Mouse (Mus musculus): ENCODE measurements around the gene Aco1. TPM values are rescaled to one million over a fixed set of nuclear protein-coding genes. Genes with fewer than 3 reads are reported as not detected.
A peak's percentile ranks its signal among the peaks of the same experiment; 100 is the strongest.

The Aco1 gene
- polyA plus RNA-seq, 1 experiment from 2014 or later = 60.3 TPM

DNA sequence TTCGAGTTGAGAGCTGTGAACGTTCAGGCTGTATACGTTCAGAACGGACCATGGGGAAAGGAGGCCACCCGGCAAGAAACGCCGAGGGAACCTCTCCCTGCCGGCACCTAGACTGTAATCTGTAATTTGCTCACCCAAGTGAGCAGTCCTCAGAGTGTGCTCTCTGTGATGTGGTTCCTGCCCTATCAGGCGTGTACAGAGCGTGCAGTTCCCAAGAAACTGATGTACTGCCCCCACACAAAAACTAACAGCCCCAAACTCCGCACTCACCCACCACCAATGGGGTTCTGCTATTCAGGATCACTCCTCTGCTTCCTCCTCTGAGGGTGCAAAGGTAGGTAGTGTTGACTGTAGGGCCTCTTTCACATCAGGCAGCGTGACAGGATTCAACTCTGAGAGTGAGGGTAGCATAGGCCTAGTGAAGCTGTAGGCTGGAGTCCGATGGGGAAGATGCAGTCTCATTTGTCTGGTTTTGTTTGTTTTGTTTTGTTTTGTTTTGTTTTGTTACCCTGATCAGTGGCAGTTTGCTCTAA, 12.7 kb downstream of the Aco1 start:
- H3K27ac ChIP-seq (ENCODE audit: low read length) = no peak overlapping the region; the same call in 1 of the 2 replicates
- no peak for ATAC-seq (ENCODE audit: low read depth)

DNA sequence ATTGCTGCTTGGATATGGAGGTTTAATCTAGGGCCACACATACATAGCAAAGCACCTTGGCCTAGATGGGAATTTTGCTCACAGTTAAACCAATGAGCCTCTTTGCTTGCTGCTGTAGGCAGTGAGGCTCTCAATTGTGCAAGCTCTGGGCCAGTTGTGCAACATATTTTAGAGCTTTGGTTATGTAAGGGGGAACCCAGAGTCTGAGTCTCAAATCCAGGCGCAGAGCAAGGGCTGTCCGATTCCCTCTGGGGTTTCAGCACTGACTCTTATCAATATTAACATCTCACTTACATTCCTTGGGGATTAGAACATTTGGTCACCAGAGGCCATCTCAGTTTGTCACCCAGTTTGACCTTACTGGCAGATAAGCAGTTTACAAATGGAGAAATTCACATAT, 13.3 kb downstream of the Aco1 start:
- Histone ChIP-seq H3K9ac (ENCODE audit: low read length) (no peak overlapping the region), H3K4me3 (ENCODE audit: low read length) (no peak overlapping the region), H3K9me3 (ENCODE audit: control insufficient read depth, low read length) (peaks cover 6% of the 10 kb centered on the region; the same call in 1 of the 2 replicates), H3K4me2 (ENCODE audit: low read depth, low read length) (no peak overlapping the region), H3K27me3 (ENCODE audit: control insufficient read depth, insufficient read depth, low read depth, low read length) (no peaks in the 10 kb centered on the region), H3K36me3 (ENCODE audit: control insufficient read depth, insufficient read depth, low read length) (no peaks in the 10 kb centered on the region), H3K4me1 (replicated peaks; ENCODE audit: control insufficient read depth, insufficient read depth, low read length) (peaks cover 29% of the 10 kb centered on the region), H3K27ac (ENCODE audit: low read length) (peak overlapping the region; percentile 29)
- 25% methylated on average over 2 of the region's 2 CpGs for WGBS
- ATAC-seq (ENCODE audit: low read depth) = peak; percentile 75

More for the DNA sequence above, 12.7 kb downstream of the Aco1 start:
- peaks cover 29% of the 10 kb centered on the region for H3K4me1 ChIP-seq (replicated peaks; ENCODE audit: control insufficient read depth, insufficient read depth, low read length)
- H3K4me2 ChIP-seq (ENCODE audit: low read depth, low read length) = no peak overlapping the region
- 66% methylated on average over 13 of the region's 13 CpGs for WGBS
- no peaks in the 10 kb centered on the region for H3K36me3 ChIP-seq (ENCODE audit: control insufficient read depth, insufficient read depth, low read length)
- H3K9ac ChIP-seq (ENCODE audit: low read length) = no peak overlapping the region
- peaks cover 2% of the 10 kb centered on the region; the same call in 1 of the 2 replicates for H3K9me3 ChIP-seq (ENCODE audit: control insufficient read depth, low read length)
- no peaks in the 10 kb centered on the region for H3K27me3 ChIP-seq (ENCODE audit: control insufficient read depth, insufficient read depth, low read depth, low read length)
- no peak overlapping the region for H3K4me3 ChIP-seq (ENCODE audit: low read length)

DNA sequence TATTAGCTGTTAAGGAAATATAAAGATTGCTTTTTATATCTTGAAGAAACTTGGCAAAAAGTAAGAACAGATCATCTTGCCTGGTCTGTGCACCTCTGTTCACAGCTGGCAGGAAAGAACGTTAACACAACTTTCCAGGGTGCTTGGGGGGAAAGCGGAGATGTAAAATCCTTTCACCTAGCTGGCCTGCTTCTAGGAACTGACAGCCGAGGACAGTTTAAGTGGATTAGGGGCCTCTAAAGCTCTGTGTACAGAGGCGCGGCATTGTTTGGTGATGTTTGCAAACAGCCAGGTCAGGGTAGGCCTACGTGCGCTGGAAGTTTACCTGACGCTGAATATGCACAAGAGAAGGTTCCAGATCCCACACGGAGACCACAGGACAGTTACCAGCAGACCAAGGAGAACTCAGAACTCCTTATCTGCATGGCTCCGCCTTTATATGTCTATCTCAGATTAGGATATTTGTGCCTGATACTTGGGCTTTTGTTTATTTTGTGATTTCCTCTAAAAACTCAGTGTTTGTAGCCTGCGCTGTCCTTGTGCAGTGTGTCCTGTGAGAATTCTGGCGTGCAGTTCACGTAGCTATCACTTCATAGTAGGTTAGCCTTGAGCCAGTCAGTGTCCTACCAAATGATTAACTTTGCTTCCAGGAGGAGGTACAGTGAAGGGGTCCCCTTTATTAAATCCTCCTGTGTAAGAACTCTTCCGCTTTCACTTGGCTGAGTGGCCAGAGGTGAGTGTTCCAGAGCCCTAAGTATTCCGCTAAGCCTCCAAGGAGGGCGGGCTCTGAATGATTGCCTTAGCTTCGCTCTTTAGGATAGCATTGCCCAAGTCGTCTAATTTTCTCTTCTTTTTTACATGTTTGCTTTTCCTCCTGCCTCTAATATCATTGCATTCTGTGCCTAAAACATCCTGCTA, 14.0 kb downstream of the Aco1 start:
- ATAC-seq (ENCODE audit: low read depth) = peak; percentile 21
- Histone ChIP-seq H3K27ac (ENCODE audit: low read length) (peak overlapping the region; percentile 58; the same call in 1 of the 2 replicates), H3K4me2 (ENCODE audit: low read depth, low read length) (peak overlapping the region; percentile 24), H3K9me3 (ENCODE audit: control insufficient read depth, low read length) (peaks cover 6% of the 10 kb centered on the region; the same call in 1 of the 2 replicates), H3K4me3 (ENCODE audit: low read length) (no peak overlapping the region), H3K27me3 (ENCODE audit: control insufficient read depth, insufficient read depth, low read depth, low read length) (no peaks in the 10 kb centered on the region), H3K36me3 (ENCODE audit: control insufficient read depth, insufficient read depth, low read length) (no peaks in the 10 kb centered on the region), H3K9ac (ENCODE audit: low read length) (no peak overlapping the region), H3K4me1 (replicated peaks; ENCODE audit: control insufficient read depth, insufficient read depth, low read length) (peaks cover 29% of the 10 kb centered on the region)
- 42% methylated on average over 18 of the region's 18 CpGs for WGBS

DNA sequence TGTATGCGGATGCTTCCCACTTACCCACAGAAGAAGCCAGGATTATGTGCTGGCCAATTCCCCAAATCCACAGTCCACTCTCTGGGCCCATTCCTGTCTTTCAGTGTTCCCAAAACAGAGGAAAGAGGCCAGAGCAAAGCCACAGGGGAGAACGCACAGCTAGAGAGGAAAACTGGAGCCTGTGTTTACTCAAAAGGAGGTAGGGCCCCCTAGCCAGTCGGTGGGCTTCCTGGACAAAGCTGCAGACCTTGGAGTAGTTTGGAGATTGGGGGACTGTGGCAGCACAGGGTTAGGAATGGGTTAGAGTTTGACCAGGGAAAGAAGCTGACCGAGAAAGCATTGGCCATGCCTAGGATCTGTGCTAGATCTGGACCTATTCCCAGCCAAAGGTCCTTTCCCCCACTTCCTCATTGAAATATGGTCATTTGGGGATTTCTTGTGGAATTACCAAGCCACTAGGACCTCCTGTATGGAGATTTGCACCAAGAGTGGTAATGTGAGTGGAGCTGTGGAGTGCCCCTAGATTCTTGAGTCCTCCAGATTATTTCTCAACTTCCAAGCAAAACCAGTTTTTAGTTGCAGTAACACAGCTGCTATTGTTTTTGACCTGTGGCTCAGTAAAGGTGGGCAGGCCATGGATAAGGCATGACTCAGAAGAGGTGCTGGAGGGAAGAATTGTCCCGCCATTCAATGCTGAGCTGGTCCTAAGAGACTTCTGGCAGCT, 14.8 kb downstream of the Aco1 start:
- H3K27me3 ChIP-seq (ENCODE audit: control insufficient read depth, insufficient read depth, low read depth, low read length) = no peaks in the 10 kb centered on the region
- H3K9ac ChIP-seq (ENCODE audit: low read length) = no peak overlapping the region
- H3K27ac ChIP-seq (ENCODE audit: low read length) = peak overlapping the region; percentile 58
- H3K36me3 ChIP-seq (ENCODE audit: control insufficient read depth, insufficient read depth, low read length) = no peaks in the 10 kb centered on the region
- peak overlapping the region; percentile 24; the same call in 1 of the 2 replicates for H3K4me2 ChIP-seq (ENCODE audit: low read depth, low read length)
- H3K4me3 ChIP-seq (ENCODE audit: low read length) = no peak overlapping the region
- 44% methylated on average over 5 of the region's 5 CpGs for WGBS
- H3K4me1 ChIP-seq (replicated peaks; ENCODE audit: control insufficient read depth, insufficient read depth, low read length) = peaks cover 29% of the 10 kb centered on the region
- ATAC-seq (ENCODE audit: low read depth) = peak; percentile 21; the same call in 1 of the 2 replicates
- H3K9me3 ChIP-seq (ENCODE audit: control insufficient read depth, low read length) = peaks cover 6% of the 10 kb centered on the region; the same call in 1 of the 2 replicates

DNA sequence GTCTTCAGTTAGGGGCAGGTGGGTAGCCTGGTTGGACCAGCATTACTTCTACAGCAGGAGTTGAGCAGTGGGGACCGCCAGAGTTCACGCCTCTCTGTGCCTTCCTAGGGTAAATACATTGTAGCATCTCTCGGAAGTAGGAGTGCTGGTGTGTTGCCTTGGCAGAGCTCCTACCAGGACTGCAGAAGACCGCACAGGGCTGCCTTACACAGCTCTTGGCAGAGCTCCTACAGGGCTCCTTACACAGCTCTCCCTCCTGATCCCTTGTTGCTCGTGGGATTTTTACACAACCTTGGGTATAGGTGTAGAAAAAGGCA, 15.3 kb downstream of the Aco1 start:
- Histone ChIP-seq H3K4me3 (ENCODE audit: low read length) (no peak overlapping the region), H3K4me1 (replicated peaks; ENCODE audit: control insufficient read depth, insufficient read depth, low read length) (peaks cover 29% of the 10 kb centered on the region), H3K27ac (ENCODE audit: low read length) (no peak overlapping the region), H3K27me3 (ENCODE audit: control insufficient read depth, insufficient read depth, low read depth, low read length) (no peaks in the 10 kb centered on the region), H3K9me3 (ENCODE audit: control insufficient read depth, low read length) (peaks cover 6% of the 10 kb centered on the region; the same call in 1 of the 2 replicates), H3K36me3 (ENCODE audit: control insufficient read depth, insufficient read depth, low read length) (no peaks in the 10 kb centered on the region), H3K4me2 (ENCODE audit: low read depth, low read length) (no peak overlapping the region), H3K9ac (ENCODE audit: low read length) (no peak overlapping the region)
- WGBS = 62% methylated on average over 5 of the region's 5 CpGs
- peak; percentile 39; the same call in 1 of the 2 replicates for ATAC-seq (ENCODE audit: low read depth)

DNA sequence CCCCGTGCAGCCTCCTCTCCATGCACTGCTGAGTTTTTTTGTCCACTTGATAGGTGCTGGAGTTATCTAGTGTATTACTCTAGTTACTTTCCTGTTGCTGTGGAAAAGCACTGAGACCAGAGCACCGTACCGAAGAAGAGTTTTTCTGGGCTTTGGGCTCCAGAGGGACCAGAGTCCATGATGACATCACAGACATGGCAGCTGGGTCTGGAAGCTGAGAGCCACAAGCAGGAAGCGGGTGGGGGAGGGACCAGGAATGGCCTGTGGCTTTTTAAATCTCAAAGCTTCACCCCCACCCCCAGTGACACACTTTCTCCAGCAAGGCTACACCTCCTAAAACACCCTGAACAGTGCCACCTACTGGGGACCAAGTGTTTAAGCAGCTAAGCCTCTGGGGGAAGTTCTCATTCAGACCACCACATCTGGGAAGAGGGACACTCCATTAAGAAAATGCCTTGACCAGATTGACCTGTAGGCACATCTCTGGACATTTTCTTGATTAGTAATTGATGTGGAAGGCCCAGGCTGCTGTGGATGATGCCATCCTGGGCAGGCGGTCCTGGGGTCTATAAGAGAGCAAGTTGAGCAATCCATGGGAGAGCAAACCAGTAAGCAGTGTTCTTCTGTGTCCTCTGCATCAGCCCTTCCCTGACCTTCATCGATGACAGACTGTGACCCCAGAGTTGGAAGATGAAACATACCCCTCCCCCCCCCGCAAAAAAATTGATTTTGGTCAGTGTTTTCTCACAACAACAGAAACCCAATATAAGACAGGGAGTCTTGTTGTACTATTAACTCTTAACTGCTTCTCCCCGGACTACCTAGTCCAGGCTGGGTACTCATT, 17.9 kb downstream of the Aco1 start:
- Histone ChIP-seq H3K4me2 (ENCODE audit: low read depth, low read length) (no peak overlapping the region), H3K36me3 (ENCODE audit: control insufficient read depth, insufficient read depth, low read length) (no peaks in the 10 kb centered on the region), H3K4me1 (replicated peaks; ENCODE audit: control insufficient read depth, insufficient read depth, low read length) (peaks cover 23% of the 10 kb centered on the region), H3K27ac (ENCODE audit: low read length) (no peak overlapping the region), H3K27me3 (ENCODE audit: control insufficient read depth, insufficient read depth, low read depth, low read length) (no peaks in the 10 kb centered on the region), H3K4me3 (ENCODE audit: low read length) (no peak overlapping the region), H3K9me3 (ENCODE audit: control insufficient read depth, low read length) (peaks cover 6% of the 10 kb centered on the region; the same call in 1 of the 2 replicates), H3K9ac (ENCODE audit: low read length) (no peak overlapping the region)
- 91% methylated on average over 8 of the region's 8 CpGs for WGBS
- no peak for ATAC-seq (ENCODE audit: low read depth)

DNA sequence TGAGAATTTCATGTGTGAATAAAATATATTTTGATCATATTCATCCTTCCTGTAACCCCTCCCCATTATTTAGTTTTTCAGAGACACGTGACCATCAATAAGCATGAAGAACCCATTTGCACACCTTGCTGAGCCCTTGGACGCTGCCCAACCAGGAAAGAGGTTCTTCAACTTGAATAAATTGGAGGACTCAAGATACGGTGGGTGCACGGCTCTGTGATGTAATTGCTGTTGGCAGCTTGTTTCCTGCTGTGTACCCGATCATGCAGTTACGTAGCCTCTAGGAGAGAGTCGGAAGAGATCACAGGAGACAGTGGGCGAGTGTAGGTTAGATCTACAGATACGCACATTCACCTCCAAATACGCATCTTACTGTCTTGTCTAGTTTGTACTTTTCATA, 20.8 kb downstream of the Aco1 start:
- H3K4me3 ChIP-seq (ENCODE audit: low read length) = no peak overlapping the region
- H3K9me3 ChIP-seq (ENCODE audit: control insufficient read depth, low read length) = peaks cover 6% of the 10 kb centered on the region; the same call in 1 of the 2 replicates
- H3K36me3 ChIP-seq (ENCODE audit: control insufficient read depth, insufficient read depth, low read length) = peaks cover 2% of the 10 kb centered on the region
- no peak overlapping the region for H3K9ac ChIP-seq (ENCODE audit: low read length)
- H3K4me2 ChIP-seq (ENCODE audit: low read depth, low read length) = no peak overlapping the region
- 86% methylated on average over 10 of the region's 10 CpGs for WGBS
- H3K27ac ChIP-seq (ENCODE audit: low read length) = no peak overlapping the region
- H3K4me1 ChIP-seq (replicated peaks; ENCODE audit: control insufficient read depth, insufficient read depth, low read length) = no peaks in the 10 kb centered on the region
- ATAC-seq (ENCODE audit: low read depth) = no peak
- no peaks in the 10 kb centered on the region for H3K27me3 ChIP-seq (ENCODE audit: control insufficient read depth, insufficient read depth, low read depth, low read length)

DNA sequence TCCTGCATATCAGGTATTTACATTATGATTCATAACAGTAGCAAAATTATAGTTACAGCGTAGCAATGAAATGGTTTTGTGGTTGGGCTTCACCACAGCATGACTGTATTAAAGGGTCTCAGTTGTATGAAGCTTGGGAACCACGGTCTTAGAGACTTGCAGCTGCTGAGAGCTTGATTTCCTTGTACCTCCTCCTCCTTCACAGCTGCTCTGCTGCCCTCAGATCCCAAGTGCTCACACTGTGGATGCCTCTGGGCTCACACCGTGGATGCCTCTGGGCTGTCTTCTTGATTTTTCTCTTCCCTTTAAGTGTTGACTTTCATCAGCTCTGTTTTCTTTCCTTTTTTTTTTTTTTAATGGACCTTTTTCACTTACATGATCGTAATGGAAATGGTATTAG, 28.6 kb downstream of the Aco1 start:
- WGBS = 85% methylated on average over 4 of the region's 4 CpGs
- Histone ChIP-seq H3K9me3 (ENCODE audit: control insufficient read depth, low read length) (no peaks in the 10 kb centered on the region), H3K4me3 (ENCODE audit: low read length) (no peak overlapping the region), H3K27ac (ENCODE audit: low read length) (no peak overlapping the region), H3K36me3 (ENCODE audit: control insufficient read depth, insufficient read depth, low read length) (peaks cover 11% of the 10 kb centered on the region), H3K4me1 (replicated peaks; ENCODE audit: control insufficient read depth, insufficient read depth, low read length) (no peaks in the 10 kb centered on the region; the same call in 1 of the 2 replicates), H3K4me2 (ENCODE audit: low read depth, low read length) (no peak overlapping the region), H3K9ac (ENCODE audit: low read length) (no peak overlapping the region), H3K27me3 (ENCODE audit: control insufficient read depth, insufficient read depth, low read depth, low read length) (no peaks in the 10 kb centered on the region)
- no peak for ATAC-seq (ENCODE audit: low read depth)

Data from lung, embryonic 16.5 days (tissue).